Mouse (Mus musculus) megakaryocyte, embryonic 14.5 days (primary cell): ENCODE measurements at regions not wholly inside any gene's neighbourhood (a gene's known extent, or its start where the extent isn't known, plus 50 kb on each side); places are given as distances from the start of the nearest gene placed in this dataset.

Source experiments
- H3K27me3 ChIP-seq: replicated peaks from 2 replicates; pipeline ENCODE3; 2012; ENCODE audit warnings: inconsistent platforms
- H3K36me3 ChIP-seq: replicated peaks from 2 replicates; pipeline ENCODE3; 2012; ENCODE audit warnings: low read length, inconsistent platforms, mixed read lengths
- H3K4me1 ChIP-seq: 2 replicates; pipeline ENCODE4 v1.6.1; 2012; ENCODE audit warnings: inconsistent platforms
- H3K4me3 ChIP-seq: replicated peaks from 2 replicates; pipeline ENCODE3; 2012; ENCODE audit warnings: moderate library complexity, mild to moderate bottlenecking, inconsistent platforms
- H3K9me3 ChIP-seq: 2 replicates; pipeline ENCODE4 v1.6.1; 2012; ENCODE audit warnings: inconsistent platforms
- FLI1 ChIP-seq: IDR thresholded peaks from 2 replicates; pipeline ENCODE4 v1.6.1; 2012; ENCODE audit warnings: low read length, inconsistent platforms, mixed read lengths
- GATA1 ChIP-seq: IDR thresholded peaks from 3 replicates; pipeline ENCODE4 v1.6.1; 2012; ENCODE audit warnings: mixed read lengths, low read length, inconsistent platforms, borderline replicate concordance

GRCm38 (mm10) chr1:167981292-167981691 is 292.3 kb downstream of the Lmx1a start:
- Histone ChIP-seq H3K4me1 (no peaks in the 10 kb centered on the region), H3K4me3 (no peak overlapping the region), H3K27me3 (no peaks in the 10 kb centered on the region), H3K9me3 (no peaks in the 10 kb centered on the region), H3K36me3 (no peaks in the 10 kb centered on the region)
- TF ChIP-seq GATA1 (no peak), FLI1 (no peak)

GRCm38 (mm10) chr1:168007456-168007855 is 318.4 kb downstream of the Lmx1a start:
- Histone ChIP-seq H3K4me1 (no peaks in the 10 kb centered on the region), H3K27me3 (no peaks in the 10 kb centered on the region), H3K36me3 (no peaks in the 10 kb centered on the region), H3K4me3 (no peak overlapping the region), H3K9me3 (peaks cover 10% of the 10 kb centered on the region)
- no peak for TF ChIP-seq FLI1
- no peak for TF ChIP-seq GATA1

GRCm38 (mm10) chr1:168008216-168008615 is 319.2 kb downstream of the Lmx1a start:
- Histone ChIP-seq H3K27me3 (no peaks in the 10 kb centered on the region), H3K4me3 (no peak overlapping the region), H3K4me1 (no peaks in the 10 kb centered on the region), H3K36me3 (no peaks in the 10 kb centered on the region), H3K9me3 (peaks cover 10% of the 10 kb centered on the region)
- TF ChIP-seq GATA1: no peak
- TF ChIP-seq FLI1: no peak

GRCm38 (mm10) chr1:168010416-168010815 is 321.4 kb downstream of the Lmx1a start:
- peaks cover 5% of the 10 kb centered on the region for H3K9me3 ChIP-seq
- H3K4me1 ChIP-seq: no peaks in the 10 kb centered on the region
- no peak overlapping the region for H3K4me3 ChIP-seq
- H3K27me3 ChIP-seq: no peaks in the 10 kb centered on the region
- H3K36me3 ChIP-seq: no peaks in the 10 kb centered on the region
- TF ChIP-seq GATA1: no peak
- TF ChIP-seq FLI1: no peak

- Histone ChIP-seq H3K36me3 (no peaks in the 10 kb centered on the region), H3K27me3 (no peaks in the 10 kb centered on the region), H3K4me1 (no peaks in the 10 kb centered on the region), H3K4me3 (no peak overlapping the region), H3K9me3 (no peaks in the 10 kb centered on the region)
- TF ChIP-seq FLI1 (no peak), GATA1 (no peak)
These were observed 323.0 kb downstream of the Lmx1a start for GRCm38 (mm10) chr1:168012069-168012468.

- TF ChIP-seq GATA1: no peak
- no peak for TF ChIP-seq FLI1
- no peaks in the 10 kb centered on the region for H3K36me3 ChIP-seq
- H3K9me3 ChIP-seq: no peaks in the 10 kb centered on the region
- no peaks in the 10 kb centered on the region for H3K4me1 ChIP-seq
- H3K27me3 ChIP-seq: no peaks in the 10 kb centered on the region
- no peak overlapping the region for H3K4me3 ChIP-seq
These were observed 323.6 kb downstream of the Lmx1a start for GRCm38 (mm10) chr1:168012611-168013010.

- H3K4me3 ChIP-seq: no peak overlapping the region
- H3K9me3 ChIP-seq: no peaks in the 10 kb centered on the region
- H3K36me3 ChIP-seq: no peaks in the 10 kb centered on the region
- H3K4me1 ChIP-seq: no peaks in the 10 kb centered on the region
- TF ChIP-seq FLI1: no peak
- no peak for TF ChIP-seq GATA1
- H3K27me3 ChIP-seq: no peaks in the 10 kb centered on the region
These were observed 327.4 kb downstream of the Lmx1a start for GRCm38 (mm10) chr1:168016375-168016890.

GRCm38 (mm10) chr1:168026481-168026880 is 337.4 kb downstream of the Lmx1a start:
- H3K4me1 ChIP-seq: no peaks in the 10 kb centered on the region
- H3K27me3 ChIP-seq: no peaks in the 10 kb centered on the region
- H3K36me3 ChIP-seq: no peaks in the 10 kb centered on the region
- TF ChIP-seq GATA1 (no peak), FLI1 (no peak)
- 0 out of 2 replicates have a peak, but pooled peaks cover 3% of the 10 kb centered on the region for H3K9me3 ChIP-seq
- no peak overlapping the region for H3K4me3 ChIP-seq

- peaks cover 5% of the 10 kb centered on the region; the same call in 1 of the 2 replicates for H3K9me3 ChIP-seq
- no peaks in the 10 kb centered on the region for H3K27me3 ChIP-seq
- no peaks in the 10 kb centered on the region for H3K36me3 ChIP-seq
- no peaks in the 10 kb centered on the region for H3K4me1 ChIP-seq
- no peak for TF ChIP-seq FLI1
- TF ChIP-seq GATA1: no peak
- H3K4me3 ChIP-seq: no peak overlapping the region
These were observed 355.7 kb downstream of the Lmx1a start for GRCm38 (mm10) chr1:168044765-168045164.

GRCm38 (mm10) chr1:168046347-168046746 is 357.3 kb downstream of the Lmx1a start:
- Histone ChIP-seq H3K27me3 (no peaks in the 10 kb centered on the region), H3K4me1 (no peaks in the 10 kb centered on the region), H3K4me3 (no peak overlapping the region), H3K36me3 (no peaks in the 10 kb centered on the region), H3K9me3 (peaks cover 5% of the 10 kb centered on the region; the same call in 1 of the 2 replicates)
- no peak for TF ChIP-seq GATA1
- no peak for TF ChIP-seq FLI1

GRCm38 (mm10) chr1:168046749-168047148 is 357.7 kb downstream of the Lmx1a start:
- Histone ChIP-seq H3K36me3 (no peaks in the 10 kb centered on the region), H3K4me1 (no peaks in the 10 kb centered on the region), H3K4me3 (no peak overlapping the region), H3K27me3 (no peaks in the 10 kb centered on the region), H3K9me3 (peaks cover 5% of the 10 kb centered on the region; the same call in 1 of the 2 replicates)
- no peak for TF ChIP-seq GATA1
- no peak for TF ChIP-seq FLI1
